Mouse (Mus musculus) liver, adult 2 months (tissue): ENCODE data around the gene Epb41l3. TPM values are rescaled to one million over a fixed set of nuclear protein-coding genes. Genes with fewer than 3 reads are reported as not detected.
"Not testable (repeated sequence)": the region's sequence is repeated elsewhere in the genome, so short reads cannot be mapped to it uniquely, and the experiment has no call there.

Experiments
- DNase-seq: peaks from one replicate; pipeline ENCODE4 v3.0.0-alpha.2; 2011; ENCODE audit warnings: low read depth, low spot score; ENCODE audit errors: extremely low read depth
- H3K27ac ChIP-seq: fragments of 200-500 bp; replicated peaks from 2 replicates; pipeline ENCODE4 v1.5.1; 2012; ENCODE audit warnings: low read depth, mild to moderate bottlenecking, control low read depth, inconsistent platforms, low read length; ENCODE audit not compliant: insufficient read depth
- H3K27me3 ChIP-seq: fragments of 200-500 bp; 2 replicates; pipeline ENCODE4 v1.6.1; 2012; ENCODE audit warnings: mild to moderate bottlenecking, moderate library complexity, low read length, inconsistent platforms; ENCODE audit not compliant: control insufficient read depth, insufficient read depth
- H3K36me3 ChIP-seq: fragments of 200-500 bp; 2 replicates; pipeline ENCODE4 v1.6.1; 2012; ENCODE audit warnings: low read length, inconsistent platforms; ENCODE audit not compliant: control insufficient read depth, insufficient read depth
- H3K4me1 ChIP-seq: fragments of 200-500 bp; 2 replicates; pipeline ENCODE4 v1.6.1; 2011; ENCODE audit warnings: low read length; ENCODE audit not compliant: control insufficient read depth, insufficient read depth
- H3K4me3 ChIP-seq: fragments of 200-500 bp; 2 replicates; pipeline ENCODE4 v1.5.1; 2011; ENCODE audit warnings: low read depth, mild to moderate bottlenecking, control low read depth, low read length, moderate library complexity; ENCODE audit not compliant: insufficient read depth
- H3K79me2 ChIP-seq: fragments of 200-500 bp; 2 replicates; pipeline ENCODE4 v1.6.1; 2012; ENCODE audit warnings: inconsistent platforms, mild to moderate bottlenecking, low read length, moderate library complexity; ENCODE audit not compliant: control insufficient read depth, insufficient read depth
- H3K9ac ChIP-seq: fragments of 200-500 bp; 2 replicates; pipeline ENCODE4 v1.6.1; 2012; ENCODE audit warnings: low read depth, mild to moderate bottlenecking, control low read depth, inconsistent platforms, low read length
- CTCF ChIP-seq: fragments of 200-500 bp; IDR thresholded peaks from 2 replicates; pipeline ENCODE4 v1.5.1; 2011; ENCODE audit warnings: low read depth, low read length, control low read depth
- POLR2A ChIP-seq: fragments of 200-500 bp; IDR thresholded peaks from 2 replicates; pipeline ENCODE4 v1.6.1; 2011; ENCODE audit warnings: low read length, control low read depth; ENCODE audit not compliant: insufficient read depth; ENCODE audit errors: extremely low read depth
- WGBS: fragments of 180-500 bp; shearing (Covaris S2); methylation state at CpG from one replicate; pipeline ENCODE4 v1.1.7; 2018; 5-methylcytosine and 5-hydroxymethylcytosine counted together
- polyA plus RNA-seq: library from polyadenylated mRNA; depleted of rRNA; stranded (reverse); fragments of >200 nt; gene quantifications from 2 replicates; pipeline ENCODE4 v1.2.3, GENCODE M21; 2012
- total RNA-seq: library from RNA; depleted of rRNA; stranded (reverse); fragments of >200 nt; gene quantifications from 2 replicates; pipeline ENCODE4 v1.2.3, GENCODE M21; 2014

Gene Epb41l3
- total and polyA plus RNA-seq, 2 experiments, result 0.69 to 3.6 TPM

GRCm38 (mm10) chr17:69119183-69119582 is 43.7 kb downstream of the Epb41l3 start:
- Histone ChIP-seq H3K4me1 (no peaks in the 10 kb centered on the region), H3K27ac (no peak overlapping the region), H3K4me3 (no peak overlapping the region), H3K9ac (no peak overlapping the region), H3K79me2 (no peaks in the 10 kb centered on the region), H3K27me3 (no peaks in the 10 kb centered on the region; the same call in 1 of the 2 replicates), H3K36me3 (no peaks in the 10 kb centered on the region)
- DNase-seq, result no peak
- WGBS, result 81% methylated on average over 8 of the region's 8 CpGs
- no peak for TF ChIP-seq POLR2A
- no peak for TF ChIP-seq CTCF

DNA sequence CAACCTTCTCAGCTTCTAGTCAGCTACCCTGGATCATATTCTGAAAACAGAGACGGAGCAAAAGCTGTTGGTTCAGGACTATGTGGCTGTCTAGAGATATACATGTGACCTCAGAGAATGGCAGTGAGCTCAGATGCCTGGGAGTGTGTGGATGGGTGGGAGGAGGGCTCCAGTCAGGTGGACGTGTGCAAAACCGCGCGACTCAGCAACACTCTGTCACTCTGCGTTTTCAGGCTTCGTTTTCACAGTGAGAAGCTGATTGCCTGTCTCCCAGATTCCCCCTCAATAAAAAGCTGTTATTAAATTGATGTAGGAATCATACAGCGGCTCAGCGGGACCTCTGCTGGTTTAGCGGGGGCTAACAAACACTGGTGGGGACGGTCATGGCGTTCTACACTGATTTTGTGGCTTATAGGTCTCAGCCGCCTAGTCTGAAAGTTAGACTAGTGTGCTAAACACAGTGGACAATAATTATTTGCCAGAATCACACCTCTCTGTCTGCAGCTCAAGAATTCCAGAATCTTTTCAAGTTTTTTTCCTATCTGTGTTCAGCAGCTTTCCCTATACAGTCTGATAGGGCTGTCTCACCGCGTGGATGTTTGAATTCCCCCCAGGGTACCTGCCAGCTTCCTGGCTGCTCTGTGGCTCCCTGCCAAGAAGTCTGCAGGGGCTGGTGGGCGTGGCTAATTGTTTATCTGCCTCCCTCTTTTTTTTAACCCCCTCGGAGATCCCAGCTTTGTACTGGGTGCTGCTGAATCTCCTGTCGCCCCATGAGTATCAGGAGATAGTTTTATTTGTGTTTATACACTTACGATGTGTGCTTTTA is 45.3 kb downstream of the Epb41l3 start:
- Histone ChIP-seq H3K4me1 (no peaks in the 10 kb centered on the region), H3K79me2 (no peaks in the 10 kb centered on the region), H3K4me3 (no peak overlapping the region), H3K36me3 (no peaks in the 10 kb centered on the region), H3K27ac (no peak overlapping the region), H3K9ac (no peak overlapping the region), H3K27me3 (no peaks in the 10 kb centered on the region; the same call in 1 of the 2 replicates)
- no peak for TF ChIP-seq CTCF
- no peak for TF ChIP-seq POLR2A
- 8% methylated on average over 19 of the region's 19 CpGs for WGBS
- DNase-seq, result no peak

DNA sequence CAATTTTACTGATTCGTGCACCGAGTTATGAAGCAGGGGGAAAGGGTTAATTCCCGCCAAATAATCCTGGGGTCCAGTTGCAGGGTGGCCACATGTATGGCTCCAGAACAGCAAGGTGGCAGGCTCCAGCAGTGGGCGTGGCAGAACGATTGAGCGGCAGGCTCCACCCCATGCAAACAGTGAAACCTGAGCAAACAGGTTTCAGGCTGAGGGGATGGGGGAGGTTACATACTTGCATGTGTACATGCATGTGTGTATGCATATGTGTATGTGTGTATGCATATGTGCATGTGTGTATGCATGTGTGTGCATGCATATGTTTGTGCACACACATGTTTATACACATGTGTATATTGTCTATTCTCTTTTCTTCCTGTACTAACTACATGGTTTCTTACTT is 46.9 kb downstream of the Epb41l3 start:
- DNase-seq, H3K79me2 ChIP-seq, H3K27ac ChIP-seq, H3K36me3 ChIP-seq, H3K27me3 ChIP-seq, H3K9ac ChIP-seq, H3K4me1 ChIP-seq, H3K4me3 ChIP-seq: not testable (repeated sequence)
- 3% methylated on average over 6 of the region's 6 CpGs for WGBS

DNA sequence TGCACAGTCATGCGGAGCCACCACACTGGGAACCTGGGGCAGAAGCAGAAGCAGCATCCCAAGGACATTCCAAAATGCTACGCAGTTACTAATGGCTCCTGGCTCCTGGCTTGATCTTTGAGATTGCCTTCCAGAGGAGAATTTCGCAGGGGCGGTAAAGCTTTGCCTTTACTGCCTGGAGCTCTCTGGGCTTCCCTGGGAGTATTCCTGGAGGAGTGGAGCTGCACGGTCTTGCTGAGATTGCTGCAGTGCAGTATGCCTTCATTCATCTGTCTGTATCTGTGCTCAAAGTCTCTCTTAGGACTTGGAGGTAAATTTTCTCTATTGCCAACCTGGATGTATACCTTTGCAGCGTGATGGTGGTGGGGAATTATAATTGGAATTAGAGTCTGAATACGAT is 52.0 kb downstream of the Epb41l3 start:
- TF ChIP-seq POLR2A (no peak), CTCF (no peak)
- H3K9ac ChIP-seq, result no peak overlapping the region
- no peak overlapping the region for H3K27ac ChIP-seq
- WGBS, result 77% methylated on average over 7 of the region's 7 CpGs
- no peaks in the 10 kb centered on the region for H3K79me2 ChIP-seq
- H3K36me3 ChIP-seq, result no peaks in the 10 kb centered on the region
- H3K4me3 ChIP-seq, result no peak overlapping the region
- no peaks in the 10 kb centered on the region for H3K27me3 ChIP-seq
- no peaks in the 10 kb centered on the region for H3K4me1 ChIP-seq
- no peak for DNase-seq

DNA sequence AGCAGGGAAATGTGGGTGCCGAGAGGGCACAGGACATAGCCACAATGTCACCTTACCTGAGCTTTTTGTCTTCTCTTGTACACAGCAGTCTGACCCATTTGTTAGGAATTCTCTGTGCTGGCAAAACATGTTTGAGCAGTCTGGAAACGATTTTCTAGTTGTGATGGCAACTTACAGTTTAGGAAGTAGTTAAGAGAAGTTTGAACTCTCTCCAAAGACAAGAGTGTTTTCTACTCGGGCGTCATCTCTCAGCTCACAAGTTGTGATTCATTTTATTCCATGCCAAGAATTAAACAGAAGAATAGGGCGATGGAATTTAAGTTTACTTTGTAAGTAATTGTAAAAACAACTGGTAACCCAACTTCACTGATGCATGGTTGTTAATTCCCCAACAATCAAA is 52.5 kb downstream of the Epb41l3 start:
- Histone ChIP-seq H3K9ac (no peak overlapping the region), H3K79me2 (no peaks in the 10 kb centered on the region), H3K27me3 (no peaks in the 10 kb centered on the region), H3K36me3 (no peaks in the 10 kb centered on the region), H3K4me3 (no peak overlapping the region), H3K27ac (no peak overlapping the region), H3K4me1 (no peaks in the 10 kb centered on the region)
- WGBS, result 65% methylated on average over 5 of the region's 5 CpGs
- TF ChIP-seq POLR2A (no peak), CTCF (no peak)
- no peak for DNase-seq

DNA sequence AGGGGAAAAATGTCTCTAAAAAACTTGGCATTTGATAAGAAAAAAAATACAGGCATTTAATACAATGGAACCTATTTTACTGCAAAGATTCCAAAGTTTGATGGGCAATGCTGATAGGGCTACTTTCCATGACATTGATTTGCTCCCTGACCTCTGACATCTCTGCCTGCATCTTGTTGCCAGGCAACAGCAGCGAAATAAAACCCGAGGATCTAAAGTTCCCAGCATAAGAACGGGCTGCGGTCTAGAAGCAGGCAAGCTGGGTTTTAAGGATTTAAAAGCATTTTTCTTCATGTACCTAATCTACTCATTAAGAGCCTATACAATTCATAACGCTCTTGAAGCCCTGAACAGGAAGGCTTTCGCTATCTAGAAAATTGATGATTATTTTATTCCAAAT is 54.0 kb downstream of the Epb41l3 start:
- TF ChIP-seq POLR2A, result no peak
- no peak for TF ChIP-seq CTCF
- H3K4me1 ChIP-seq, result no peaks in the 10 kb centered on the region

More for the DNA sequence above, 54.0 kb downstream of the Epb41l3 start:
- Histone ChIP-seq H3K27ac (no peak overlapping the region), H3K36me3 (no peaks in the 10 kb centered on the region), H3K79me2 (no peaks in the 10 kb centered on the region), H3K4me3 (no peak overlapping the region), H3K9ac (no peak overlapping the region), H3K27me3 (no peaks in the 10 kb centered on the region)
- peak; percentile 13 for DNase-seq
- WGBS, result 36% methylated on average over 6 of the region's 6 CpGs
